Mouse (Mus musculus) monocyte, adult 2 months (primary cell): ENCODE measurements around the gene Ren1.

ENCODE experiments used
- DNase-seq, 2 experiments: peaks; one replicate each; pipeline ENCODE4 v3.0.0; 2022; ENCODE audit warnings: low spot score in 2 of 2, low read depth in 1 of 2

Ren1 gene

DNA sequence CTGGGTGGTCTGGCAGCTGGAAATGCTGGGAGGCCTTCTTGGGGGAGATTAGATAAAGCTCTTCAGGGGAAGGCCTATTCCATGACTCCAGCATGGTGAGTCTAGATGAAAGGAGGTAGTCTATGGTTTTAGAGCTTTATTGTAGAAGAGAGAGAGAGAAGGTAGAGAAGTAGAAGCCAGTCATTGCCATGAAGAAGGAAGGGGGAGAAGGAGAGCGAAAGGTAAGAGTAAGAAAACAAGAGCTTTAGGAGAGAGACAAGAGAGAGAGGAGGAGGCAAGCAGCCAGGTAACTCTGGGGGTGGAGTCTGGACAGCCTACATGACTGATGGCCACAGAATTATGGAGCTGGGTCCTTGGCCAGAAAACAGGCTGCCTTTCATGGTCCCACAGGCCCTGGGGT, at the start of gene Ren1:
Ren1 (plus strand) TSS at position 301 of the 400 bp plus-strand sequence.
- no peak for DNase-seq

DNA sequence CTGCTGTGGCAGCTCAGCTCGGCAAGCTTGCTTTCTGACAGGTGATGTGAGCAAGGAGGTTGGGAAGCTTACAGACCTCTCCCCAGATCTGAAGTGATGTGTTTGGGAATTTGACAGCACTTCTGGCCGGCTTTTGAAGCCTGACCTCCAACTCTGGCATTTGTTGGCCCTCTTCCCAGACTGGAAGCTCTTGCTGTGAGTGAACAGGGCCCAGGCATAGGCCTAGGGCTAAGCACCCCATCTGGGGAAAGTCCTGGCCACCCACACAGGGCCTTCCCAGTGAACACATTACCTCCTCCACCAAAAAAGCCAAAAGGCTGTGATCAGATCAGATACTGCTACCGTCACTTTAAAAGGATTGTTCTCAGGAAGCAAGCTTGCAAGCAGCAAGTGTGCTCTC, 47.8 kb upstream of the Ren1 start:
- DNase-seq = no peak

GRCm38 (mm10) chr1:133306842-133307241, 43.5 kb upstream of the Ren1 start:
- DNase-seq = peak; percentile 23 to 40

- DNase-seq = no peak
Measured at GRCm38 (mm10) chr1:133307318-133307717, 43.0 kb upstream of the Ren1 start.

GRCm38 (mm10) chr1:133309652-133310267, 40.5 kb upstream of the Ren1 start, which contains the start of gene Golt1a:
Golt1a (plus strand) TSS chr1:133309800.
- no peak for DNase-seq

- no peak for DNase-seq
Measured at GRCm38 (mm10) chr1:133311240-133311639, 39.1 kb upstream of the Ren1 start.

DNA sequence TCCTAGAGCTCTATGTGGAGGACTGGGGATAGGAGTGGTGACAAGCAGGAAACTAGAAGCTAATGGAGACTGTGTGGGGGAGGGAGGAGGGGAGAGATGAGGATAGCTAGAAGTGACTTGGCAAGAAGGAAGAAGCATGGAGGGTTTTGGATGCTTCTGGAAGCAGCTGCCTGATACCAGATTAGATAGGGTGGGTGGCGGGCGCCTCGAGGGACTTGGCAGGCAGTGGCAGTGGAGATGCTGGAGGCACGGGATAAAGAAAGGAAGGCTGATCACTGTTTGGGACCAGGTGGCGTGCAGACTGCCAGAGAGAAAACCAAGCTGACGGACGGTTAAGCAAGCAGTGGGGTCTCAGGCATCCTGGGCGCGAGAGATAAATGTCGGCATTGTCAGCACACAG, 38.4 kb upstream of the Ren1 start:
- DNase-seq = no peak

GRCm38 (mm10) chr1:133314364-133314763, 35.9 kb upstream of the Ren1 start:
- no peak for DNase-seq

DNA sequence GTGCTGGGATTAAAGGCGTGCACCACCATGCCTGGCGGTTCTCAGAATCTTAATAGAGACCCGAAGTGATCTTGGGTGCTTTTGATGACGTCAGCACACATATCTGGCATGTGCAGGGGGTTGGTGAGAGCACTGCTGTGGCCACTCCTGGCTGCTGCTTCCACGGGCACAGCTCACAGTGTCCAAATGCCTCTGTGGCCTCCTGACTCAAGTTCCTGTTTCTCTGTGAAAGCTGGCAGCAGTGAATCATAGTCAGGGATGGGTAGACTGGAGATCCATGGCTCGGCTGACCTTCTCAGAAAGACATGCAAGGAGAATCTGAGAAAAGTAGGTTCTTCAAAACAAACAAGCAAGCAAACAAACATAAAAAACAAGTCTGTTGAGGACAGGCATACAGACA, 34.5 kb upstream of the Ren1 start:
- DNase-seq = no peak

DNA sequence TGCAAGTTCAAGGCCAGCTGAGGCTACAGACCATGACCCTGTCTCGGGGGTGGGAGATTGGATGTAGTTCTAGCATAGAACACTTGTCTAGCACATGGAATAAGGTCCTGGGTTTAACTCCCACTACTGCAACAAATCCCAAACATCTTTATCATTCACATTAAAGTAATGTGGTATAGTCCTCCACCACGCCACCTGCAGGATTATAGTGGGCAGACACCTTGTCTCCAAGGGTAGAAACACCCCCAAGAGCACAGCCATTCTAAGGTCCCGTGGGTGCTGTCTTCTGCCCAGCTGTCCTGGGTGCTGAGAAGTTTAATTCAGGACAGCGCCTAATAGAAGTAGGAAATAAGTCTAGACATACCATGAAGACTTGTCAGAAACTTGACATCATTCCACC, 33.7 kb upstream of the Ren1 start:
- DNase-seq = no peak

GRCm38 (mm10) chr1:133317149-133317548, 33.2 kb upstream of the Ren1 start:
- DNase-seq = no peak

DNA sequence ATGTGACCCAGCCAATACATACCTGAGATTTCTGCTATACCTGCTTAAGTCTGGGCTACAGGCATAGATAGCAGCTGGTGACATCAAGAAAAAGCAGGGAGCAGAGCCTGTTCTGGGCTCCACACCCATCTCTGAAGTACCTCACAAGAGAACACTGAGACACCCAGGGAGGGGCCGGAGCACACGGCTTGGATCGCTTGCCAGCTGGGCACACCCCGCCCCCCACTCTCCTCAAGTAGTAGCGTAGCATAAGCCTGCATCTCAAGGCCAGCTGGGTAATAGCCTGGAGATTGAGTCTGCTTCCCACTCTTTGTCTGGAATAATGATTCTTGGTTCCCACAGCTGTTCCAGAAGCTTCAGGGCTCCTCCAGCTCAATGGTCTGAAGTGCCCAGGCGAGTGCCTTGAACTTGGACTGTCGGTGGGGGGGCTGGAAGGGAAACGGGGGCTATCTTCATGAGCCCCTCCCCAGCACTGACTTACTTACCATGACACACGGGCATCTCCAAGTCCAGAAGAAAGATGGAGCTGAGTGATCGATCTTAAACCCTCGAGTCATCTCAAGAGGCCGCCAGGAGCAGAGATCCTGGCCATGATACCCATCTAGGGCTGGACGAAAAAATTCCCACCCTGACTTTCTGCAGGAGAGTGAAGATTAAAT, 28.9 kb upstream of the Ren1 start, which contains the start of gene Kiss1:
Kiss1 (plus strand) TSS at position 609 of the 659 bp plus-strand sequence.
- no peak for DNase-seq

GRCm38 (mm10) chr1:133323333-133323732, 27.0 kb upstream of the Ren1 start:
- no peak for DNase-seq

GRCm38 (mm10) chr1:133325951-133326350, 24.4 kb upstream of the Ren1 start:
- no peak for DNase-seq

DNA sequence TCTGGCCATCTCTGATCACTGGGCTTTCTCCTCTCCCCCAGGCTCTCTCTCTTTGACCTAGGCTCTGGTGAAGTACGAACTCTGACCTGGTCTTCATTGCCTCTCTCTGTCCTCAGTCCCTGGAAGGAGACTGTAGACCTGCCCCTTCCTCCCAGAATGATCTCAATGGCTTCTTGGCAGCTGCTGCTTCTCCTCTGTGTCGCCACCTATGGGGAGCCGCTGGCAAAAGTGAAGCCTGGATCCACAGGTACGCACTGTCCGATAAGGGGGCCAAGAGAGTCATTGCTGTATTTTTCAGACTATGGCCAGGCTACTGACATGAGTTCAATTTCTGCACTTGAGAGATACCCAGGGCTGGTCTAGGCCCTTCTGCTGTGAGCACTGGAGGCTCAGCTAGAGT, 23.2 kb upstream of the Ren1 start:
- no peak for DNase-seq

GRCm38 (mm10) chr1:133328299-133328795, 22.0 kb upstream of the Ren1 start:
- no peak for DNase-seq

DNA sequence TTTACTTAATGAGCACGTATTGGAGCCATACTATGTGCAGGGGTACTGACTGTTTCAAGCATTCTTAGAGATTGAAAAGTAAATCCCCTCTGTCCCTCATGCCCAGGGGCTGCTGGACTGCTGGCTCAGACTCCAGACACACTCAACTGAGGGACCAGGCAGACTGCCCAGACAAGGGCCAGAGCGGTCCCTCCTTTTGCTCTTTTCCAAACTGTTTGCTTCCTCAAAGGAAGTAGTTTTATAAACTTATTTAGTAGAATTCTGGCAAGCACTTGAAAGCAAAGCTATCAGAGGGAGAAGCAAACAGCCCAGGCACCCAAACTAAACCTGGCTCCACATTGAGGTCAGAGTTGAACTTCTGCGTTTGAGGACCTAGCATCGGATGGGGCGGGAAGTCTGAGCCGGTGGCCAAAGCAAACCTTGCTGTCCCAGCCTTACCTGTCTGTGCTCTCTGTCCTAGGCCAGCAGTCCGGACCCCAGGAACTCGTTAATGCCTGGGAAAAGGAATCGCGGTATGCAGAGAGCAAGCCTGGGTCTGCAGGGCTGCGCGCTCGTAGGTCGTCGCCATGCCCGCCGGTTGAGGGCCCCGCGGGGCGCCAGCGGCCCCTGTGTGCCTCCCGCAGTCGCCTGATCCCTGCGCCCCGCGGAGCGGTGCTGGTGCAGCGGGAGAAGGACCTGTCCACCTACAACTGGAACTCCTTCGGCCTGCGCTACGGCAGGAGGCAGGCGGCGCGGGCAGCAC, 21.2 kb upstream of the Ren1 start:
- DNase-seq = no peak

GRCm38 (mm10) chr1:133329638-133329964, 20.7 kb upstream of the Ren1 start:
- no peak for DNase-seq

DNA sequence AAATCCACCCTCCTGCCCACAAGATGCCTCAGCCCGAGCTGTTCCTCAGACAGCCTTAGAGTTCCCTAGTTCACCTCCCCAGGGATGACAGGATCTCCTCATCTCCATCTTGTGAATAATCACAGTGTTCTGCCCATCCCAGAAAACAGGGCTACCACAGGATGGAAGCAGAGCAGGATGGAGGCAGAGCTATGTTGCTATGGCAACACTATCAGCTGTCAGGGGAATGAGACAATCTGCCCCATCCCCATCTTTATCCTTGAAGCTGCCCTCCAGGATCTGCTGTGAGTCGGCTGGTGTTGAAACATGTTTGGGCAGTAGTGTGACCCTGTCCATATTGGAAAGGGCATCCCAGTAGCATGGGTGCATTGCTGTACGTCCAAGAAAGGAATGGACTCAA, 19.2 kb upstream of the Ren1 start:
- no peak for DNase-seq

DNA sequence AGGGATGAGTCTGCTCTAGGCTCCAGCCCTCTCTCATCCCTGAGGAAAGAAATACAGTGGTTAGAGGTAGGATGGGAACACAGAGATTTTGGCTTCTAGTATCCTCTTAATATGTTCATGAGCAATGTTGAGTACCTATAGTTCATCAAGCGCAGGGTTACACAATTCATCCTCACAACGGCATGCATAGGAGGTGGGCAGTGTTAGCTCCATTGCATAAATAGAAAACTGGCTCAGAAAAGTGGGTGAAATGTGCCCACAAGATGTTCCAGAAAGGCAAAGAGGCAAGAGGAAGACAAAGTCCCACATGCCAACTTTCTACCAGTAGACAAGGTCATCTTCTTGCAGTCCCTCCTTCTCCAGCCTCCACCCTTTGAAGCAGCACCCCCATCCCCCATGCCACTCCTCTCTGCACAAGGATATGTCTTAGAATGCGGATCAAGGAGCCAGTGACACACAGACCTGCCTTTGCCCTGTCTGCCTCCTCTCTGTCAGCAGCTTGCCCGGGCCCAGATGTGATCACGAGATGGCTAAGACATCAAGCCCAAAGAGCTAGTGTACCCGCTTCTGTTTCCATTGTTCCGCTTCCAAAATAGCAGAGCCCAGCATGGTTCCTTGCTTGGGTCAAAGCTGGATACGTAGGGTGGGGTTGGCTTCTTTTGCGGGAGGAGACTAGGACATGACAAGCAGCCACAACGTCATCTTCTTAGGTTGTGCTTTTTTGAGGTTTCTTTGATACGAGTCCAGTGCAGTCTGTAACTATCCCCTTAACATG, 17.5 kb upstream of the Ren1 start:
- no peak for DNase-seq

DNA sequence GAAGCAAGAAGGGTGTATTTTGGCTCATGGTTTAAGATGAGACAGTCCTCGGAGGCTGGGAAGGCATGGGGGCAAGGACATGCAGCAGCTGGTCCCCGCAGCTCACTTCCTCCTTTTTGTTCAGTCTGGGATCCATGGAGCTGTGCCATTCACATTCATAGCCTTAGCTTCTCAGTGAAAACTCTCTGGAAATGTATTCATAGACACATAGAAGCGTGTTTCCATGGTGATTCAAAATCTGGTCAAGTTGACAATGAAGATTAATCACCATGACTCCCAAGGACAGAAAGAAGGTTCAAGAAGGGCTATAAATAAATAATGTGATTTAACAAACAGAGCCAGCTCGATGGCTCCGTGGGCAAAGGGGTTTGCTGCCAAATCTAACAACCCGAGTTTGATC, 16.4 kb upstream of the Ren1 start:
- no peak for DNase-seq
